Mouse (Mus musculus): Measurements from ENCODE around the gene Smc2. TPM values are rescaled to one million over a fixed set of nuclear protein-coding genes. Genes with fewer than 3 reads are reported as not detected.
"Not testable (repeated sequence)": the region's sequence is repeated elsewhere in the genome, so short reads cannot be mapped to it uniquely, and the experiment has no call there.

Smc2 gene
- polyA plus RNA-seq (2014; fragmentation: Nextera tagmentation; extraction: Ambion mirVana): 187 and 208 TPM in 2 replicates

GRCm38 (mm10) chr4:52438886-52439664, at the start of gene Smc2:
Gene Smc2 (plus strand): TSS chr4:52439243.
- WGBS: under 1% methylated on average over 53 of the region's 53 CpGs
- H3K4me1 ChIP-seq (ENCODE audit: control insufficient read depth, insufficient read depth, low read length): peaks cover 5% of the 10 kb centered on the region; the same call in 1 of the 2 replicates
- no peaks in the 10 kb centered on the region for H3K27me3 ChIP-seq (ENCODE audit: control insufficient read depth, insufficient read depth, low read length)
- peak within 1 kb of the TSS; percentile 64 for H3K9ac ChIP-seq (replicated peaks; ENCODE audit: low read depth, low read length)
- peaks cover 18% of the 10 kb centered on the region; the same call in 1 of the 2 replicates for H3K36me3 ChIP-seq (ENCODE audit: control insufficient read depth, insufficient read depth, low read length)
- peak within 1 kb of the TSS; percentile 73; the same call in 1 of the 2 replicates for H3K27ac ChIP-seq (ENCODE audit: low read length)
- H3K4me3 ChIP-seq (ENCODE audit: low read depth, low read length): peak within 1 kb of the TSS; percentile 80
- H3K4me2 ChIP-seq (replicated peaks; ENCODE audit: low read depth, low read length): peak within 1 kb of the TSS; percentile 70
- no peaks in the 10 kb centered on the region for H3K9me3 ChIP-seq (ENCODE audit: control insufficient read depth, low read depth, low read length)
- peak; percentile 98 for ATAC-seq (ENCODE audit: insufficient number of reproducible peaks, insufficient read depth, low FRiP score, low read depth)

GRCm38 (mm10) chr4:52411587-52411986, 27.5 kb upstream of the Smc2 start:
- ATAC-seq (ENCODE audit: insufficient number of reproducible peaks, insufficient read depth, low FRiP score, low read depth): no peak
- Histone ChIP-seq H3K9ac (replicated peaks; ENCODE audit: low read depth, low read length) (no peak overlapping the region), H3K4me1 (ENCODE audit: control insufficient read depth, insufficient read depth, low read length) (no peaks in the 10 kb centered on the region), H3K4me3 (ENCODE audit: low read depth, low read length) (no peak overlapping the region), H3K4me2 (replicated peaks; ENCODE audit: low read depth, low read length) (no peak overlapping the region), H3K9me3 (ENCODE audit: control insufficient read depth, low read depth, low read length) (no peaks in the 10 kb centered on the region), H3K36me3 (ENCODE audit: control insufficient read depth, insufficient read depth, low read length) (no peaks in the 10 kb centered on the region), H3K27ac (ENCODE audit: low read length) (no peak overlapping the region), H3K27me3 (ENCODE audit: control insufficient read depth, insufficient read depth, low read length) (no peaks in the 10 kb centered on the region)
- WGBS: 75% methylated on average over 2 of the region's 2 CpGs

- H3K4me2 ChIP-seq (replicated peaks; ENCODE audit: low read depth, low read length): no peak overlapping the region
- no peak for ATAC-seq (ENCODE audit: insufficient number of reproducible peaks, insufficient read depth, low FRiP score, low read depth)
- H3K36me3 ChIP-seq (ENCODE audit: control insufficient read depth, insufficient read depth, low read length): no peaks in the 10 kb centered on the region
- no peaks in the 10 kb centered on the region for H3K27me3 ChIP-seq (ENCODE audit: control insufficient read depth, insufficient read depth, low read length)
- H3K9ac ChIP-seq (replicated peaks; ENCODE audit: low read depth, low read length): no peak overlapping the region
- no peaks in the 10 kb centered on the region for H3K4me1 ChIP-seq (ENCODE audit: control insufficient read depth, insufficient read depth, low read length)
- H3K4me3 ChIP-seq (ENCODE audit: low read depth, low read length): no peak overlapping the region
- H3K27ac ChIP-seq (ENCODE audit: low read length): no peak overlapping the region
- 62% methylated on average over 4 of the region's 4 CpGs for WGBS
- no peaks in the 10 kb centered on the region for H3K9me3 ChIP-seq (ENCODE audit: control insufficient read depth, low read depth, low read length)
Measured at GRCm38 (mm10) chr4:52423653-52424052, 15.4 kb upstream of the Smc2 start.

- H3K36me3 ChIP-seq (ENCODE audit: control insufficient read depth, insufficient read depth, low read length): no peaks in the 10 kb centered on the region
- no peak overlapping the region for H3K4me2 ChIP-seq (replicated peaks; ENCODE audit: low read depth, low read length)
- 22% methylated on average over 7 of the region's 7 CpGs for WGBS
- no peaks in the 10 kb centered on the region for H3K4me1 ChIP-seq (ENCODE audit: control insufficient read depth, insufficient read depth, low read length)
- no peak overlapping the region for H3K9ac ChIP-seq (replicated peaks; ENCODE audit: low read depth, low read length)
- H3K27me3 ChIP-seq (ENCODE audit: control insufficient read depth, insufficient read depth, low read length): no peaks in the 10 kb centered on the region
- H3K9me3 ChIP-seq (ENCODE audit: control insufficient read depth, low read depth, low read length): no peaks in the 10 kb centered on the region
- ATAC-seq (ENCODE audit: insufficient number of reproducible peaks, insufficient read depth, low FRiP score, low read depth): peak; percentile 97
- no peak overlapping the region for H3K4me3 ChIP-seq (ENCODE audit: low read depth, low read length)
- H3K27ac ChIP-seq (ENCODE audit: low read length): no peak overlapping the region
Measured at GRCm38 (mm10) chr4:52429310-52430198, 9.5 kb upstream of the Smc2 start.

DNA sequence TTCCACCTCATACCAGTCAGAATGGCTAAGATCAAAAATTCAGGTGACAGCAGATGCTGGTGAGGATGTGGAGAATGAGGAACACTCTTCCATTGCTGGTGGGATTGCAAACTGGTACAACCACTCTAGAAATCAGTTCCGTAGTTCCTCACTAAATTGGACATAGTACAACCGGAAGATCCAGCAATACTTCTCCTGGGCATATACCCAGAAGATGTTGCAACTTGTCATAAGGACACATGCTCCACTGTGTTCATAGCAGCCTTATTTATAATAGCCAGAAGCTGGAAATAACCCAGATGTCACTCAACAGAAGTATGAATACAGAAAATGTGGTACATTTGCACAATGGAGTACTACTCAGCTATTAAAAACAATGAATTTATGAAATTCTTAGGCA, 3.5 kb upstream of the Smc2 start:
- H3K27ac ChIP-seq (ENCODE audit: low read length); H3K4me2 ChIP-seq (replicated peaks; ENCODE audit: low read depth, low read length); H3K9me3 ChIP-seq (ENCODE audit: control insufficient read depth, low read depth, low read length); ATAC-seq (ENCODE audit: insufficient number of reproducible peaks, insufficient read depth, low FRiP score, low read depth); H3K9ac ChIP-seq (replicated peaks; ENCODE audit: low read depth, low read length); H3K36me3 ChIP-seq (ENCODE audit: control insufficient read depth, insufficient read depth, low read length); H3K4me1 ChIP-seq (ENCODE audit: control insufficient read depth, insufficient read depth, low read length); H3K27me3 ChIP-seq (ENCODE audit: control insufficient read depth, insufficient read depth, low read length); H3K4me3 ChIP-seq (ENCODE audit: low read depth, low read length): not testable (repeated sequence)
- 87% methylated on average over 2 of the region's 2 CpGs for WGBS

DNA sequence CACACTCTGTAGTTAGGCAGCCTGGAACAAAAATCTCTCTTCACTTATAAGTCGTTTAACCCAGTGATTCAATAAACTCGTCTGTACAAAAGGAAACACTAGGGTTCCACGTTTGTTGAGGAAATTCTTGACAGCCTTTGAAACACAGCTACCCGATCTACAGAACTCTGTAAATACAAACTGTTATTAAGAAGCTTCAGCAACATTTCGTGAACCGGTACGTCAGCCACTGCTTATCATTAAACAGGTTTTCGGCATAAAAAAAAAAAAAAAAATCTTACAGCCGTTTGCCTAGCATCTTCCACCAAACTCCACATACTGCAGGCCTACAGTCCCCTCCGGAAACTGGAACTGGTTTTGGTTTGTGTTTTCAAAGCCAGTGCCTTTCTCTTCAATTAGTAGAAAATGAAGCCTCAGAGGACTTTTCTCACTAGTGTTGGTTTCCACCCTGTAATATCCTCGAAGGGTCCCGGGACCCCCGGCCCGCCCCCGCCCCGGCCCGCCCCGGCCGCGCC, 615 bp upstream of the Smc2 start:
- Histone ChIP-seq H3K27me3 (ENCODE audit: control insufficient read depth, insufficient read depth, low read length) (no peaks in the 10 kb centered on the region), H3K4me2 (replicated peaks; ENCODE audit: low read depth, low read length) (peak overlapping the region; percentile 70), H3K4me1 (ENCODE audit: control insufficient read depth, insufficient read depth, low read length) (peaks cover 5% of the 10 kb centered on the region; the same call in 1 of the 2 replicates), H3K27ac (ENCODE audit: low read length) (peak overlapping the region; percentile 73; the same call in 1 of the 2 replicates), H3K9ac (replicated peaks; ENCODE audit: low read depth, low read length) (peak overlapping the region; percentile 64; the same call in 1 of the 2 replicates), H3K9me3 (ENCODE audit: control insufficient read depth, low read depth, low read length) (no peaks in the 10 kb centered on the region), H3K36me3 (ENCODE audit: control insufficient read depth, insufficient read depth, low read length) (peaks cover 13% of the 10 kb centered on the region; the same call in 1 of the 2 replicates), H3K4me3 (ENCODE audit: low read depth, low read length) (peak overlapping the region; percentile 80)
- WGBS: under 1% methylated on average over 20 of the region's 20 CpGs
- ATAC-seq (ENCODE audit: insufficient number of reproducible peaks, insufficient read depth, low FRiP score, low read depth): 0 out of 2 replicates have a peak, but pooled peaks have one; percentile 0

DNA sequence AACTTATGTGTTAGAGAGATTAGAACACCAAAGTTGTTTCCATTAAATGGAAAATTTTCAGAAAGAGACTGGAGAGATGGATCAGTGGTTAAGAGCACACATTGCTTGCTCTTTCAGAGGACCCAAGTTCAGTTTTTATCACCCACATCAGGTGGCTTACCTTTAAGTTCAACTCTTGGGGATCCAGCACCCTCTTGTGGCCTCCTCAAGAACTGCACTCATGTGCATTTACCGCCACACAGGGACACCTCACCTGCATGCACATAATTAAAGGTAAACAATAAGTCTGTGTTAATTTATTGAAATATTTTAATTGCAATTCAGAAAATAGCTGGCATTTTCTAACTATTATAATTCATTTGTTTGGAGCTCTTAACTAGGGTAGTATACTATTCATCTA, 20.7 kb downstream of the Smc2 start:
- whole genome bisulfite sequencing: 97% methylated on average over 1 of the region's 1 CpGs
- Histone ChIP-seq H3K27me3 (ENCODE audit: control insufficient read depth, insufficient read depth, low read length) (no peaks in the 10 kb centered on the region), H3K4me3 (ENCODE audit: low read depth, low read length) (no peak overlapping the region), H3K9ac (replicated peaks; ENCODE audit: low read depth, low read length) (no peak overlapping the region), H3K4me1 (ENCODE audit: control insufficient read depth, insufficient read depth, low read length) (no peaks in the 10 kb centered on the region), H3K27ac (ENCODE audit: low read length) (no peak overlapping the region), H3K4me2 (replicated peaks; ENCODE audit: low read depth, low read length) (no peak overlapping the region), H3K36me3 (ENCODE audit: control insufficient read depth, insufficient read depth, low read length) (peaks cover 36% of the 10 kb centered on the region), H3K9me3 (ENCODE audit: control insufficient read depth, low read depth, low read length) (no peaks in the 10 kb centered on the region)
- ATAC-seq (ENCODE audit: insufficient number of reproducible peaks, insufficient read depth, low FRiP score, low read depth): no peak

DNA sequence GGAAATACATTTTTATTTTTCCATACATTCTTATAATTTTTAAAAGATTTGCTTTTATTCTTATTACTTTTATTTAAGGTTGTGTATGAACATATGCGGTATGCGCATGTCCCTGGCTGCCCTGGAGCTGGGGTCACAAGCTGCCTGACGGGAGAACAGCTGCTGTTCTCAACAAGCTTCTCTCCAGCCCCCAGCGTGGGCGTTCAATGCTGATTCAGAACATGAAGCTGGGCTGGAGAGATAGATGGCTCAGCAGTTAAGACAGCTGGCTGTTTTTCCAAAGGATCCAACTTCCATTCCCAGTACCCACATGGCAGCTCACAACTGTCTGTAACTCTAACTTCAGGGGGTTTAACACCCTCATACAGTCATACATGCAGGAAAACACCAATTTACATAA, 22.3 kb downstream of the Smc2 start:
- no peak for ATAC-seq (ENCODE audit: insufficient number of reproducible peaks, insufficient read depth, low FRiP score, low read depth)
- Histone ChIP-seq H3K4me3 (ENCODE audit: low read depth, low read length) (no peak overlapping the region), H3K36me3 (ENCODE audit: control insufficient read depth, insufficient read depth, low read length) (peaks cover 26% of the 10 kb centered on the region), H3K27me3 (ENCODE audit: control insufficient read depth, insufficient read depth, low read length) (no peaks in the 10 kb centered on the region), H3K27ac (ENCODE audit: low read length) (no peak overlapping the region), H3K9ac (replicated peaks; ENCODE audit: low read depth, low read length) (no peak overlapping the region), H3K4me2 (replicated peaks; ENCODE audit: low read depth, low read length) (no peak overlapping the region), H3K4me1 (ENCODE audit: control insufficient read depth, insufficient read depth, low read length) (no peaks in the 10 kb centered on the region), H3K9me3 (ENCODE audit: control insufficient read depth, low read depth, low read length) (no peaks in the 10 kb centered on the region)
- 87% methylated on average over 5 of the region's 5 CpGs for WGBS

Measured in stomach, embryonic 14.5 days (tissue).